ENCODE assay signal across 8 mouse cellular contexts in the genomic region with DNA sequence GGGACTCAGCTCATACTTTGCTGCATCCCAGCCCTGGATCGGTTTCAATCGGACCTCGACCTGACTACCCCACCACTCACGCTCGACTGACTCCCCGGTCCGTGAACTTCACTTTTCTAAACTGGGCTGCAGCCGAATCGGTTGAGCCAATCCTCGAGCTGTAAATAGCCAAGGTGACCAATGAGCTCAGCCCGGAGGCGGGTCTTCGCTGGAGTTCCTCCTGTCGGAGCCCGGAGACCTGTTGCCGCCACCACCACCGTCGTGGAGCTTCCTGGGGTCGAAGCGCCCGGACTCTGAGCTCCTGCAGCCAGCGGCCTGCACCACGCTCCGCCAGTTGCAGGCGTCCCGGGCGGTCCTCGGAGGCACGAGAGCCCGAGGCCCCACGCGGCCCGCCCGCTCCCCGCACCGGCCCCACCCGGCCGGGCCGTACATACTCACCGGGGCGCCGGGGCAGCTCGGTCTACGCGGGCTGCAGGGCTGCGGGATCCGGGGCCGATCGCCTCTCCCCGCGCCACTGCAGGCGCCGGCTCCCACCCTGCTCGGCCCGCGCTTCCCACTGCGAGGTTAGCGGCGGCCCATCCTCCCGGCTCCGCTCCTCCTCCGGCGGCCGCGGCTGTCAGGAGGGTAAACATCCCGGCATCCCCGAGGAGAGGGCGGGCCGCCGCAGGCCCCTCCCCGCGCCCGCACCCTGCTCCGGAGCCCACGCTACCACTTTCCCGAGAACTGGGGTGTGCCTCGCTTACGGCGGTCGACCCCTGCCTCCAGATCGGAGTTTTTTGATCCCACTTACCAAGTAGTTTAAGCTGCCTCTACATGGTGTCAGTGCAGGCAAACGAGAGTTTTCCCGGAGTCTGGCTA. TPM values are rescaled to one million over a fixed set of nuclear protein-coding genes. Genes with fewer than 3 reads are reported as not detected.
DNase-seq lines count a peak whose midpoint lies in the region; ATAC-seq lines count a peak whose summit lies in the region.

No protein-coding gene starts in this region.

- no peaks in the 10 kb centered on the region for H3K36me3 ChIP-seq in heart, embryonic 13.5 days
- H3K36me3 ChIP-seq in liver, embryonic 12.5 days = no peaks in the 10 kb centered on the region
- no peaks in the 10 kb centered on the region for H3K36me3 ChIP-seq in stomach, embryonic 15.5 days

- ATAC-seq in erythroid progenitor cell, adult 5-6 weeks (replicated peaks; ENCODE audit: low FRiP score, poor library complexity, severe bottlenecking) = peak; percentile 88
- peak; percentile 90 for ATAC-seq in heart, embryonic 13.5 days (ENCODE audit: extremely low read depth, insufficient number of reproducible peaks, low FRiP score, low TSS enrichment)
- peak; percentile 89 for ATAC-seq in liver, embryonic 12.5 days
- peak; percentile 94 for ATAC-seq in stomach, embryonic 15.5 days (ENCODE audit: insufficient read depth, low FRiP score, low read depth)

- peak overlapping the region; percentile 73 for H3K4me2 ChIP-seq in heart, embryonic 13.5 days
- H3K4me2 ChIP-seq in liver, embryonic 12.5 days = peak overlapping the region; percentile 92
- peak overlapping the region; percentile 89 for H3K4me2 ChIP-seq in stomach, embryonic 15.5 days

- under 1% methylated on average over 70 of the region's 83 CpGs for WGBS in heart, embryonic 13.5 days
- under 1% methylated on average over 77 of the region's 83 CpGs for WGBS in liver, embryonic 12.5 days (ENCODE audit: insufficient replicate concordance)
- WGBS in stomach, embryonic 15.5 days = under 1% methylated on average over 79 of the region's 83 CpGs

- H3K4me3 ChIP-seq in heart, embryonic 13.5 days = peak overlapping the region; percentile 96
- H3K4me3 ChIP-seq in liver, embryonic 12.5 days = peak overlapping the region; percentile 92
- peak overlapping the region; percentile 92 for H3K4me3 ChIP-seq in stomach, embryonic 15.5 days (replicated peaks)

- peaks cover 46% of the 10 kb centered on the region for H3K4me1 ChIP-seq in heart, embryonic 13.5 days
- peaks cover 29% of the 10 kb centered on the region for H3K4me1 ChIP-seq in liver, embryonic 12.5 days
- 0 out of 2 replicates have a peak, but pooled peaks cover 6% of the 10 kb centered on the region for H3K4me1 ChIP-seq in stomach, embryonic 15.5 days

- H3K27me3 ChIP-seq in heart, embryonic 13.5 days (replicated peaks) = no peaks in the 10 kb centered on the region
- no peaks in the 10 kb centered on the region for H3K27me3 ChIP-seq in liver, embryonic 12.5 days (replicated peaks)
- no peaks in the 10 kb centered on the region for H3K27me3 ChIP-seq in stomach, embryonic 15.5 days (replicated peaks)

- peak overlapping the region; percentile 100 for H3K27ac ChIP-seq in heart, embryonic 13.5 days (replicated peaks)
- peak overlapping the region; percentile 97 for H3K27ac ChIP-seq in liver, embryonic 12.5 days
- peak overlapping the region; percentile 98 for H3K27ac ChIP-seq in stomach, embryonic 15.5 days

- DNase-seq in CD4-positive helper T cell, adult 2 months (ENCODE audit: low read depth, low spot score) = peak; percentile 94
- peak; percentile 83 for DNase-seq in brain, embryonic 18.5 days (ENCODE audit: low read depth, low spot score)
- peak; percentile 99 for DNase-seq in kidney, postnatal 10 days
- DNase-seq in natural killer cell, adult 2 months (ENCODE audit: low spot score in 2 of 2) = peak; percentile 95 to 96

- no peaks in the 10 kb centered on the region for H3K9me3 ChIP-seq in heart, embryonic 13.5 days
- H3K9me3 ChIP-seq in liver, embryonic 12.5 days (replicated peaks) = no peaks in the 10 kb centered on the region
- no peaks in the 10 kb centered on the region for H3K9me3 ChIP-seq in stomach, embryonic 15.5 days

- H3K9ac ChIP-seq in heart, embryonic 13.5 days = peak overlapping the region; percentile 96
- H3K9ac ChIP-seq in liver, embryonic 12.5 days = peak overlapping the region; percentile 94
- peak overlapping the region; percentile 78 for H3K9ac ChIP-seq in stomach, embryonic 15.5 days

RNA-seq across cellular contexts. Expression of gene Nek7, which starts 0.6 kb away (rescaled TPM):
- 16.2 and 23.5 TPM in 2 replicates for total RNA-seq in erythroid progenitor cell, adult 5-6 weeks (2015; ENCODE audit: low replicate concordance)
- total RNA-seq in erythroid progenitor cell, adult 5-6 weeks (2017; ENCODE audit: low replicate concordance) = 15.2 and 16.0 TPM in 2 replicates
- polyA plus RNA-seq in heart, embryonic 13.5 days (2015; fragmentation: Nextera tagmentation; extraction: Ambion mirVana) = 39.4 and 40.8 TPM in 2 replicates
- polyA plus RNA-seq in liver, embryonic 12.5 days (2016; fragmentation: Nextera tagmentation; extraction: Ambion mirVana) = 22.2 TPM in 2 replicates
- 35.9 and 36.1 TPM in 2 replicates for polyA plus RNA-seq in stomach, embryonic 15.5 days (2015; fragmentation: Nextera tagmentation; extraction: Ambion mirVana)

Comparison
In these comparisons a context has a peak if more than half of its experiments do, and no peak if none do; other contexts are left out.
1. Peak in every context shown above with its lines: DNase-seq, ATAC-seq, H3K4me3 ChIP-seq and H3K27ac ChIP-seq.